Mouse (Mus musculus): ENCODE measurements around the gene Olfr341. TPM values are rescaled to one million over a fixed set of nuclear protein-coding genes. Genes with fewer than 3 reads are reported as not detected.

Gene Olfr341
- polyA plus RNA-seq (2012; ENCODE audit: low replicate concordance) = not detected in 2 replicates

GRCm38 (mm10) chr2:36482368-36482767, at the start of gene Olfr341:
Olfr341 (minus strand) TSS chr2:36482468.

DNA sequence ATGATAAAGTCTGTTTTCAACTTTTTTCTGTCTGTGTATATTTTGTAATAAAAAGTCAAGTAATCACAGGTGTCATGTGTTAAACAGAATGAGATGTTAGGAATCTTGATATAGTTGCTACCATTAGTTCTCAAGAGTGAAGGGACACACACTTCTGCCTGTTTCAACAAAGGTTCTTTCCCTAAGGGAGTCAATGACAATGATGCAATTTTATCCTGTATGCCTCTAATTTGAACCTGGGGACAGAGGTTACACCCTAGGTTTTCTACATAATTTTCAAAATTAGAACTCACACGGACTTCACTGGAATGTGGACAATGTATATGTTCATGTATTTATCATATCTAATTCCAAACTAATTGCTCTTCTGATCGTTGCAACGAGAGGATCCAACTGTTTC, 42.4 kb upstream of the Olfr341 start, which contains the start of gene Olfr342:
TSS of gene Olfr342 (plus strand) at position 301 of the 400 bp plus-strand sequence.

DNA sequence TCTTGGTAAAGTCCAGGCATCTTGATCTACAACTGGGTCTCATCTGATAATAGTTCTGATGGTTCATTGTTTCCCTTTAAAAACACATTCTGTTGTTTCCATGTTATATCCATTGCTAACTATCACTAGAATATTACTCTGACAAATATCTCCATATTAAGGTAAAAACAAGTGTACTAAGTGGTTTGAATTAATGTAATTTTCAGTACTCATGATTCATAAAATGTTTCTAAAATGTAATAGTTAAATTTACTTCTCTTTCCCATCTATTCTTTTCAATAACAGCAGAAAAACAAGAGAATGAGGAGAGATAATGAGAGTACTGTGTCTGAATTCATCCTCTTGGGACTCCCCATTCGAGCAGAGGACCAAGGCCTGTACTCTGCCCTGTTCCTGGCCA, 30.0 kb downstream of the Olfr341 start, which contains the start of gene Olfr340:
TSS of gene Olfr340 (plus strand) at position 301 of the 400 bp plus-strand sequence.

Other genes with a start within 250 kb of the Olfr341 start
- 0.03 TPM in 1 of 2 replicates, not detected in the other for gene Olfr338, start 108.9 kb downstream of the Olfr341 start, polyA plus RNA-seq (2012; ENCODE audit: low replicate concordance)
- gene Olfr339, start 63.5 kb downstream of the Olfr341 start, polyA plus RNA-seq (2012; ENCODE audit: low replicate concordance) = not detected in 2 replicates
- not detected in 2 replicates for gene Olfr340, start 29.9 kb downstream of the Olfr341 start, polyA plus RNA-seq (2012; ENCODE audit: low replicate concordance)
- 0.10 TPM in 1 of 2 replicates, not detected in the other for gene Olfr342, start 42.5 kb upstream of the Olfr341 start, polyA plus RNA-seq (2012; ENCODE audit: low replicate concordance)
- 0.02 TPM in 1 of 2 replicates, not detected in the other for gene Olfr344, start 84.2 kb upstream of the Olfr341 start, polyA plus RNA-seq (2012; ENCODE audit: low replicate concordance)
- not detected in 2 replicates for gene Olfr345, start 157.6 kb upstream of the Olfr341 start, polyA plus RNA-seq (2012; ENCODE audit: low replicate concordance)
- gene Olfr346, start 203.3 kb upstream of the Olfr341 start, polyA plus RNA-seq (2012; ENCODE audit: low replicate concordance) = not detected in 2 replicates
- gene Olfr347, start 249.4 kb upstream of the Olfr341 start, polyA plus RNA-seq (2012; ENCODE audit: low replicate concordance) = 0.05 TPM in 1 of 2 replicates, not detected in the other